Mouse (Mus musculus) CH12.LX (cell line): ENCODE results near the gene Tcp11l2. TPM values are rescaled to one million over a fixed set of nuclear protein-coding genes. Genes with fewer than 3 reads are reported as not detected.

Experiments
- DNase-seq: peaks from one replicate; pipeline ENCODE4 v3.0.0-alpha.2; 2013; ENCODE audit errors: extremely low read depth
- H3K27ac ChIP-seq: 2 replicates; pipeline ENCODE4 v1.5.1; 2012; ENCODE audit warnings: low read depth, mild to moderate bottlenecking, control low read depth, moderate library complexity; ENCODE audit not compliant: insufficient read depth
- H3K27me3 ChIP-seq: replicated peaks from 2 replicates; pipeline ENCODE3; 2012; ENCODE audit warnings: inconsistent platforms
- H3K36me3 ChIP-seq, 2 experiments: replicated peaks in 1 of 2; 2 replicates each; pipeline versions ENCODE3 to v1.6.1; 2012; ENCODE audit warnings: inconsistent platforms in 1 of 2, low read length in 1 of 2, mild to moderate bottlenecking in 1 of 2, mixed read lengths in 1 of 2, moderate library complexity in 1 of 2; ENCODE audit not compliant: control insufficient read depth in 1 of 2, insufficient read depth in 1 of 2
- H3K4me1 ChIP-seq, 2 experiments: 2 replicates each; pipeline ENCODE4 v1.6.1; 2012; ENCODE audit warnings: inconsistent platforms in 1 of 2, moderate library complexity in 1 of 2; ENCODE audit not compliant: insufficient read depth in 2 of 2, control insufficient read depth in 1 of 2
- H3K4me2 ChIP-seq: 2 replicates; pipeline ENCODE4 v1.6.1; 2012; ENCODE audit warnings: low read depth, mild to moderate bottlenecking, control low read depth; ENCODE audit not compliant: poor library complexity, insufficient read depth, severe bottlenecking
- H3K4me3 ChIP-seq, 3 experiments: fragments of 150-350 bp in 1 of 3; sonication (generic) in 1 of 3; replicated peaks in 1 of 3; 2 replicates each; pipeline versions ENCODE3 to v1.5.1; 2011 to 2012; ENCODE audit warnings: low read depth in 2 of 3, low read length in 2 of 3, mild to moderate bottlenecking in 2 of 3, moderate library complexity in 2 of 3, control low read depth in 1 of 3, improper control_type of control experiment in 1 of 3, inconsistent platforms in 1 of 3, mixed read lengths in 1 of 3; ENCODE audit not compliant: poor library complexity in 1 of 3
- H3K79me2 ChIP-seq: replicated peaks from 2 replicates; pipeline ENCODE4 v1.6.1; 2012; ENCODE audit warnings: mild to moderate bottlenecking, moderate library complexity; ENCODE audit not compliant: control insufficient read depth, poor library complexity, insufficient read depth, severe bottlenecking; ENCODE audit errors: extremely low read depth
- H3K9ac ChIP-seq: 2 replicates; pipeline ENCODE4 v1.6.1; 2012; ENCODE audit warnings: low read depth, mild to moderate bottlenecking, control low read depth, moderate library complexity; ENCODE audit not compliant: insufficient read depth
- H3K9me3 ChIP-seq: replicated peaks from 2 replicates; pipeline ENCODE3; 2012; ENCODE audit warnings: low read length, inconsistent platforms, mixed read lengths
- BHLHE40 ChIP-seq: IDR thresholded peaks from 2 replicates; pipeline ENCODE4 v1.6.1; 2011; ENCODE audit warnings: mild to moderate bottlenecking, low read depth, low read length, improper control_type of control experiment
- CTCF ChIP-seq, 2 experiments: IDR thresholded peaks in 1 of 2; conservative IDR thresholded peaks in 1 of 2; 2 replicates each; pipeline ENCODE4 v1.5.1; 2011 to 2012; ENCODE audit warnings: low read depth in 2 of 2, low read length in 2 of 2, improper control_type of control experiment in 1 of 2, inconsistent platforms in 1 of 2, mild to moderate bottlenecking in 1 of 2, moderate library complexity in 1 of 2
- ELF1 ChIP-seq: IDR thresholded peaks from 2 replicates; pipeline ENCODE4 v1.6.1; 2014; ENCODE audit warnings: low read depth, mild to moderate bottlenecking, inconsistent platforms, low read length, improper control_type of control experiment
- ETS1 ChIP-seq: conservative IDR thresholded peaks from 2 replicates; pipeline ENCODE4 v1.6.1; 2012; ENCODE audit warnings: low read depth, mild to moderate bottlenecking, inconsistent platforms, low read length, improper control_type of control experiment, moderate library complexity
- GABPA ChIP-seq: IDR thresholded peaks from 2 replicates; pipeline ENCODE4 v1.6.1; 2012; ENCODE audit warnings: low read depth, low read length, improper control_type of control experiment, inconsistent platforms; ENCODE audit not compliant: insufficient replicate concordance
- JUN ChIP-seq: IDR thresholded peaks from 2 replicates; pipeline ENCODE4 v1.6.1; 2011; ENCODE audit warnings: low read depth, mild to moderate bottlenecking, low read length, improper control_type of control experiment, moderate library complexity; ENCODE audit not compliant: insufficient read depth
- JUND ChIP-seq: conservative IDR thresholded peaks from 2 replicates; pipeline ENCODE4 v1.6.1; 2011; ENCODE audit warnings: low read depth, low read length, improper control_type of control experiment
- NRF1 ChIP-seq: IDR thresholded peaks from 2 replicates; pipeline ENCODE4 v1.6.1; 2014; ENCODE audit warnings: low read depth, mild to moderate bottlenecking, inconsistent platforms, low read length, improper control_type of control experiment, moderate library complexity
- PAX5 ChIP-seq: IDR thresholded peaks from 2 replicates; pipeline ENCODE4 v1.6.1; 2012; ENCODE audit warnings: low read length, inconsistent platforms, mixed read lengths
- POLR2AphosphoS2 ChIP-seq: IDR thresholded peaks from 2 replicates; pipeline ENCODE4 v1.6.1; 2011; ENCODE audit warnings: low read depth, low read length, improper control_type of control experiment
- SIN3A ChIP-seq: IDR thresholded peaks from 2 replicates; pipeline ENCODE4 v1.6.1; 2012; ENCODE audit warnings: low read length, improper control_type of control experiment, inconsistent platforms
- TBP ChIP-seq: conservative IDR thresholded peaks from 2 replicates; pipeline ENCODE4 v1.6.1; 2011; ENCODE audit warnings: low read depth, low read length, improper control_type of control experiment
- TCF12 ChIP-seq: IDR thresholded peaks from 2 replicates; pipeline ENCODE4 v1.6.1; 2014; ENCODE audit warnings: low read depth, mild to moderate bottlenecking, inconsistent platforms, low read length, improper control_type of control experiment
- ZC3H11A ChIP-seq: IDR thresholded peaks from 2 replicates; pipeline ENCODE4 v1.6.1; 2012; ENCODE audit warnings: low read depth, mild to moderate bottlenecking, inconsistent platforms, low read length, improper control_type of control experiment
- ZKSCAN1 ChIP-seq: IDR thresholded peaks from 2 replicates; pipeline ENCODE4 v1.6.1; 2012; ENCODE audit warnings: low read depth, inconsistent platforms, low read length, improper control_type of control experiment, borderline replicate concordance
- ZMIZ1 ChIP-seq: IDR thresholded peaks from 2 replicates; pipeline ENCODE4 v1.6.1; 2012; ENCODE audit warnings: low read depth, mild to moderate bottlenecking, inconsistent platforms, low read length, improper control_type of control experiment
- dilution Hi-C: fragments of 300-500 bp; cut with MboI; formaldehyde crosslinking; loops from 2 replicates; pipeline ENCODE4 v1.14.3; 2020; ENCODE audit warnings: low sequenced_read_pairs; ENCODE audit not compliant: extremely low pct_unique_long_range_greater_than_20kb, extremely low pct_ligation_motif_present
- in situ Hi-C: fragments of 300-500 bp; cut with MboI; formaldehyde crosslinking; loops from 3 replicates; pipeline ENCODE4 v1.14.3; 2019; ENCODE audit warnings: low sequenced_read_pairs, low pct_ligation_motif_present, low pct_unique_long_range_greater_than_20kb, mixed read lengths
- polyA plus RNA-seq: library from polyadenylated mRNA; unstranded; fragments of >175 nt; gene quantifications from 2 replicates; pipeline ENCODE4 v1.2.1, GENCODE M21; 2012; ENCODE audit warnings: low read depth; ENCODE audit not compliant: insufficient read length
- total RNA-seq, 2 experiments: library from RNA; depleted of rRNA; stranded (reverse); fragments of 300-350 nt in 1 of 2; fragments of >200 nt in 1 of 2; gene quantifications; 2 replicates each; pipeline ENCODE4 v1.2.3; 2012 to 2014

Tcp11l2 gene
- total and polyA plus RNA-seq, 3 experiments: 2.6 to 6.0 (median 2.9) TPM

DNA sequence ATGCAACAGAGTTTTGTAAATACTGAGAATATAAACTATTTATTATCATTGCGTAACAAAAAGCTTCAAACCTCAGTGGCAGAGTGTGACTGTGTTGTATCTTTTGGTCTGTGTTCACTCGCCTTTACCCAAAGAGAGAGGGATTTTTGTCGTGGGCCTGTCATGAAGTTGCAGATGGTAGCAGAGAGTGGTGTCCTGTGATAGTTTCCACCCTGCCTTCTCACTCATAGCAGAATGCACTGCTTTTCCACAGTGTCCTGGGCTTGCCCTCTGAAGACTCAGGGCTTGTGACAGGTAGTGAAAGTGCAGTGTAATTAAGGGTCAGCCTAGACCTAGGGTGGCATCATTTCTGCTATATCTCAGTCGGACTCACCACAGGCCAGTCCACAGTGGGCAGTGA lies 78.3 kb downstream of the Tcp11l2 start:
- Histone ChIP-seq H3K27ac (no peak overlapping the region), H3K4me2 (no peak overlapping the region), H3K9me3 (no peaks in the 10 kb centered on the region), H3K4me1 (peaks cover 0 to 13% of the 10 kb centered on the region in 2 experiments; a peak in 1 of 4 replicates), H3K4me3 (no peak overlapping the region), H3K36me3 (peaks cover 17 to 82% of the 10 kb centered on the region in 2 experiments), H3K9ac (no peak overlapping the region), H3K27me3 (no peaks in the 10 kb centered on the region), H3K79me2 (no peaks in the 10 kb centered on the region)
- no peak for DNase-seq
- in situ Hi-C loops: no loop called here
- no peak for TF ChIP-seq TBP
- TF ChIP-seq SIN3A: no peak
- no peak for TF ChIP-seq BHLHE40
- dilution Hi-C loops: no loop called here

DNA sequence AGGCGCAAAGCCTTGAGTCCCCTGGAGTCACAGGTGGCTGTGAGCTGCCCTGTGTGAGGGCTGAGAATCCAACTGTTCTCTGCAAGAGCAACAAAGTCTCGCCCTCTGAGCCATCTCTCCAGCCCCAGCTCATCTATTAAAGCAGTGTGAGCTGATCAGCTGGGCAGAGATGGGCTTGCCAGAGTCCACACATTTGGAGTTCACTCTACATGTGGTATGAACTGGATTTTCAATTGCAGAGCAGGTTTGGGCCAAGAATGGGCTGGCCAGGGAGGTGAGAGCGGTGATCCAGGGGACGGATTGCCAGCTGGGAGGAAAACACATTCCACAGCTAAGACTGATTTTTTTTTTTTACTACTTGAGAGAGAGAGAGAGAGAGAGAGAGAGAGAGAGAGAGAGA lies 80.2 kb downstream of the Tcp11l2 start:
- H3K4me2 ChIP-seq: no peak overlapping the region
- no peak overlapping the region for H3K9ac ChIP-seq
- H3K9me3 ChIP-seq: no peaks in the 10 kb centered on the region
- peaks cover 0 to under 1% of the 10 kb centered on the region in 2 experiments; a peak in 1 of 4 replicates for H3K4me1 ChIP-seq
- dilution Hi-C loops: no loop called here
- in situ Hi-C loops: no loop called here
- H3K27me3 ChIP-seq: no peaks in the 10 kb centered on the region
- H3K4me3 ChIP-seq: no peak overlapping the region
- H3K27ac ChIP-seq: no peak overlapping the region
- DNase-seq: no peak
- no peaks in the 10 kb centered on the region for H3K79me2 ChIP-seq
- TF ChIP-seq ELF1 (no peak), NRF1 (no peak), PAX5 (no peak), GABPA (no peak), CTCF (conservative IDR thresholded peaks at IDR 0.05 in 1 of 2, IDR thresholded peaks at IDR 0.05 in 1 of 2; ENCODE audit: low read depth in 2 of 2, low read length in 2 of 2) (no peak), TCF12 (no peak), ZKSCAN1 (no peak), JUND (no peak), ZMIZ1 (no peak), ZC3H11A (no peak), POLR2AphosphoS2 (no peak)
- peaks cover 17 to 82% of the 10 kb centered on the region in 2 experiments for H3K36me3 ChIP-seq

GRCm38 (mm10) chr10:84657437-84658087 lies 81.1 kb downstream of the Tcp11l2 start:
- H3K27me3 ChIP-seq: no peaks in the 10 kb centered on the region
- H3K4me1 ChIP-seq: no peaks in the 10 kb centered on the region
- H3K27ac ChIP-seq: no peak overlapping the region
- H3K79me2 ChIP-seq: no peaks in the 10 kb centered on the region
- no peak overlapping the region for H3K4me2 ChIP-seq
- H3K9me3 ChIP-seq: no peaks in the 10 kb centered on the region
- H3K9ac ChIP-seq: no peak overlapping the region
- dilution Hi-C loops: no loop called here
- H3K36me3 ChIP-seq: peaks cover 17 to 81% of the 10 kb centered on the region in 2 experiments
- TF ChIP-seq JUN (no peak), ETS1 (no peak), POLR2AphosphoS2 (no peak), TCF12 (no peak), ZKSCAN1 (no peak), TBP (no peak)
- in situ Hi-C loops: no loop called here
- DNase-seq: no peak
- no peak overlapping the region for H3K4me3 ChIP-seq
